Mouse (Mus musculus) c-Kit-positive CD71-positive TER-119-negative erythroid progenitor cells, embryonic 14.5 days (primary cell): ENCODE results near the gene Il17rb.

Source experiments
- DNase-seq: peaks from one replicate; pipeline ENCODE4 v3.0.0-alpha.2; 2013; ENCODE audit warnings: low read depth

Gene Il17rb

GRCm38 (mm10) chr14:30016666-30017065 is 8.0 kb upstream of the Il17rb start:
- no peak for DNase-seq

GRCm38 (mm10) chr14:30015008-30015407 is 6.3 kb upstream of the Il17rb start:
- DNase-seq = no peak

GRCm38 (mm10) chr14:30014487-30014886 is 5.8 kb upstream of the Il17rb start:
- no peak for DNase-seq

GRCm38 (mm10) chr14:30011886-30012560 is 3.3 kb upstream of the Il17rb start:
- no peak for DNase-seq

GRCm38 (mm10) chr14:30009864-30010560 is 1.3 kb upstream of the Il17rb start:
- no peak for DNase-seq

GRCm38 (mm10) chr14:29999475-29999811 is 9.3 kb downstream of the Il17rb start:
- DNase-seq = no peak

GRCm38 (mm10) chr14:29998747-29999474 is 9.8 kb downstream of the Il17rb start:
- no peak for DNase-seq

- no peak for DNase-seq
Measured at GRCm38 (mm10) chr14:29997345-29997744, 11.4 kb downstream of the Il17rb start.

- no peak for DNase-seq
Measured at GRCm38 (mm10) chr14:29996000-29996751, 12.5 kb downstream of the Il17rb start.

- DNase-seq = no peak
Measured at GRCm38 (mm10) chr14:29994976-29995375, 13.7 kb downstream of the Il17rb start.

- DNase-seq = no peak
Measured at GRCm38 (mm10) chr14:29988337-29988736, 20.4 kb downstream of the Il17rb start.

GRCm38 (mm10) chr14:29987739-29988138 is 21.0 kb downstream of the Il17rb start:
- no peak for DNase-seq

GRCm38 (mm10) chr14:29987276-29987675 is 21.4 kb downstream of the Il17rb start:
- no peak for DNase-seq

GRCm38 (mm10) chr14:29986096-29986495 is 22.6 kb downstream of the Il17rb start:
- DNase-seq = no peak

GRCm38 (mm10) chr14:29980447-29981205 is 28.1 kb downstream of the Il17rb start:
- DNase-seq = no peak

- DNase-seq = peak; percentile 73
Measured at GRCm38 (mm10) chr14:29978254-29979204, 30.2 kb downstream of the Il17rb start, which contains the start of gene Actr8. Actr8 (plus strand) TSS chr14:29978337.

- no peak for DNase-seq
Measured at GRCm38 (mm10) chr14:29976927-29977326, 31.8 kb downstream of the Il17rb start.

- no peak for DNase-seq
Measured at GRCm38 (mm10) chr14:29971993-29972392, 36.7 kb downstream of the Il17rb start.

- no peak for DNase-seq
Measured at GRCm38 (mm10) chr14:29971446-29971845, 37.2 kb downstream of the Il17rb start.

- peak; percentile 93 for DNase-seq
Measured at GRCm38 (mm10) chr14:29968075-29968821, 40.4 kb downstream of the Il17rb start, which contains the start of gene Selenok. Selenok (plus strand) TSS chr14:29968308.
